Mouse (Mus musculus) MEL (cell line): ENCODE measurements around the gene 4930544D05Rik. TPM values are rescaled to one million over a fixed set of nuclear protein-coding genes. Genes with fewer than 3 reads are reported as not detected.

ENCODE experiments used
- DNase-seq: peaks from one replicate; pipeline ENCODE4 v3.0.0; 2011; ENCODE audit warnings: low read depth, low spot score
- H3K27ac ChIP-seq: 2 replicates; pipeline ENCODE4 v1.5.1; 2012; ENCODE audit warnings: low read depth, mild to moderate bottlenecking, control low read depth, low read length, moderate library complexity; ENCODE audit not compliant: control insufficient read depth
- H3K27me3 ChIP-seq, 2 experiments: fragments of 150-350 bp in 1 of 2; sonication (generic) in 1 of 2; 2 replicates each; pipeline ENCODE4 v1.6.1; 2012; ENCODE audit warnings: low read length in 2 of 2, mild to moderate bottlenecking in 2 of 2, improper control_type of control experiment in 1 of 2, moderate library complexity in 1 of 2; ENCODE audit not compliant: insufficient read depth in 2 of 2, control insufficient read depth in 1 of 2
- H3K36me3 ChIP-seq, 2 experiments: 2 replicates each; pipeline ENCODE4 v1.6.1; 2012 to 2014; ENCODE audit warnings: low read length in 2 of 2, improper control_type of control experiment in 1 of 2, inconsistent platforms in 1 of 2, mild to moderate bottlenecking in 1 of 2; ENCODE audit not compliant: insufficient read depth in 2 of 2, control insufficient read depth in 1 of 2
- H3K4me1 ChIP-seq, 2 experiments: fragments of 150-350 bp in 1 of 2; sonication (generic) in 1 of 2; 2 replicates each; pipeline ENCODE4 v1.6.1; 2012; ENCODE audit warnings: low read length in 2 of 2, improper control_type of control experiment in 1 of 2, mild to moderate bottlenecking in 1 of 2; ENCODE audit not compliant: insufficient read depth in 2 of 2, control insufficient read depth in 1 of 2
- H3K4me3 ChIP-seq, 2 experiments: fragments of 150-350 bp in 1 of 2; sonication (generic) in 1 of 2; 2 replicates each; pipeline ENCODE4 v1.5.1; 2012; ENCODE audit warnings: low read depth in 2 of 2, low read length in 2 of 2, mild to moderate bottlenecking in 2 of 2, moderate library complexity in 2 of 2, control low read depth in 1 of 2, improper control_type of control experiment in 1 of 2; ENCODE audit not compliant: control insufficient read depth in 1 of 2, insufficient read depth in 1 of 2
- H3K79me2 ChIP-seq: 2 replicates; pipeline ENCODE4 v1.6.1; 2012; ENCODE audit warnings: mild to moderate bottlenecking, low read length, moderate library complexity; ENCODE audit not compliant: control insufficient read depth, poor library complexity, insufficient read depth
- H3K9ac ChIP-seq: 2 replicates; pipeline ENCODE4 v1.6.1; 2012; ENCODE audit warnings: low read depth, mild to moderate bottlenecking, control low read depth, low read length, moderate library complexity; ENCODE audit not compliant: control insufficient read depth, poor library complexity, severe bottlenecking
- H3K9me3 ChIP-seq: fragments of 150-350 bp; sonication (generic); replicated peaks from 2 replicates; pipeline ENCODE4 v1.6.1; 2012; ENCODE audit warnings: mild to moderate bottlenecking, low read length, improper control_type of control experiment, moderate library complexity; ENCODE audit not compliant: insufficient read depth
- CHD1 ChIP-seq: IDR thresholded peaks from 2 replicates; pipeline ENCODE4 v1.6.1; 2012; ENCODE audit warnings: low read depth, mild to moderate bottlenecking, inconsistent platforms, low read length, improper control_type of control experiment
- CHD2 ChIP-seq: IDR thresholded peaks from 2 replicates; pipeline ENCODE4 v1.6.1; 2011; ENCODE audit warnings: low read length, improper control_type of control experiment
- E2F4 ChIP-seq: IDR thresholded peaks from 2 replicates; pipeline ENCODE4 v1.6.1; 2011; ENCODE audit warnings: low read depth, low read length, improper control_type of control experiment, borderline replicate concordance
- ELF1 ChIP-seq: IDR thresholded peaks from 2 replicates; pipeline ENCODE4 v1.6.1; 2014; ENCODE audit warnings: low read depth, mild to moderate bottlenecking, inconsistent platforms, low read length, improper control_type of control experiment, moderate library complexity
- ETS1 ChIP-seq: IDR thresholded peaks from 2 replicates; pipeline ENCODE4 v1.6.1; 2012; ENCODE audit warnings: low read depth, mild to moderate bottlenecking, inconsistent platforms, low read length, improper control_type of control experiment, moderate library complexity
- GABPA ChIP-seq: IDR thresholded peaks from 2 replicates; pipeline ENCODE4 v1.6.1; 2012; ENCODE audit warnings: low read depth, mild to moderate bottlenecking, inconsistent platforms, low read length, improper control_type of control experiment, moderate library complexity
- GATA1 ChIP-seq: IDR thresholded peaks from 2 replicates; pipeline ENCODE4 v1.6.1; 2011; ENCODE audit warnings: low read depth, low read length, improper control_type of control experiment
- HCFC1 ChIP-seq: IDR thresholded peaks from 2 replicates; pipeline ENCODE4 v1.6.1; 2012; ENCODE audit warnings: low read depth, mild to moderate bottlenecking, inconsistent platforms, low read length, improper control_type of control experiment, moderate library complexity
- KAT2A ChIP-seq: conservative IDR thresholded peaks from 2 replicates; pipeline ENCODE4 v1.6.1; 2012; ENCODE audit warnings: low read depth, low read length, improper control_type of control experiment, inconsistent platforms
- MAFK ChIP-seq: IDR thresholded peaks from 2 replicates; pipeline ENCODE4 v1.6.1; 2011; ENCODE audit warnings: low read depth, mild to moderate bottlenecking, low read length, improper control_type of control experiment, borderline replicate concordance
- MAX ChIP-seq: IDR thresholded peaks from 2 replicates; pipeline ENCODE4 v1.6.1; 2011; ENCODE audit warnings: low read length, improper control_type of control experiment
- MAZ ChIP-seq: IDR thresholded peaks from 2 replicates; pipeline ENCODE4 v1.6.1; 2012; ENCODE audit warnings: low read depth, mild to moderate bottlenecking, inconsistent platforms, low read length, improper control_type of control experiment
- MEF2A ChIP-seq: IDR thresholded peaks from 2 replicates; pipeline ENCODE4 v1.6.1; 2014; ENCODE audit warnings: low read depth, mild to moderate bottlenecking, inconsistent platforms, low read length, improper control_type of control experiment; ENCODE audit not compliant: poor library complexity, insufficient replicate concordance, severe bottlenecking; ENCODE audit errors: extremely low read depth
- MYB ChIP-seq: IDR thresholded peaks from 2 replicates; pipeline ENCODE4 v1.6.1; 2011; ENCODE audit warnings: mild to moderate bottlenecking, low read depth, low read length, improper control_type of control experiment
- NELFE ChIP-seq: IDR thresholded peaks from 2 replicates; pipeline ENCODE4 v1.6.1; 2011; ENCODE audit warnings: low read depth, low read length, improper control_type of control experiment
- NRF1 ChIP-seq: IDR thresholded peaks from 2 replicates; pipeline ENCODE4 v1.6.1; 2014; ENCODE audit warnings: low read depth, mild to moderate bottlenecking, inconsistent platforms, low read length, improper control_type of control experiment, moderate library complexity; ENCODE audit not compliant: poor library complexity, insufficient read depth, severe bottlenecking
- POLR2A ChIP-seq, 2 experiments: IDR thresholded peaks; 2 replicates each; pipeline ENCODE4 v1.6.1; 2011 to 2012; ENCODE audit warnings: low read length in 2 of 2, mild to moderate bottlenecking in 2 of 2, control low read depth in 1 of 2, improper control_type of control experiment in 1 of 2, low read depth in 1 of 2, moderate library complexity in 1 of 2; ENCODE audit not compliant: control insufficient read depth in 1 of 2, insufficient read depth in 1 of 2, poor library complexity in 1 of 2
- POLR2AphosphoS2 ChIP-seq: IDR thresholded peaks from 2 replicates; pipeline ENCODE4 v1.6.1; 2011; ENCODE audit warnings: low read length, improper control_type of control experiment
- RCOR1 ChIP-seq: IDR thresholded peaks from 2 replicates; pipeline ENCODE4 v1.6.1; 2012; ENCODE audit warnings: low read depth, mild to moderate bottlenecking, inconsistent platforms, low read length, improper control_type of control experiment
- SIN3A ChIP-seq: IDR thresholded peaks from 2 replicates; pipeline ENCODE4 v1.6.1; 2012; ENCODE audit warnings: low read length, improper control_type of control experiment, inconsistent platforms
- SMC3 ChIP-seq: IDR thresholded peaks from 2 replicates; pipeline ENCODE4 v1.6.1; 2011; ENCODE audit warnings: low read depth, low read length, improper control_type of control experiment
- TAL1 ChIP-seq: IDR thresholded peaks from 2 replicates; pipeline ENCODE4 v1.6.1; 2012; ENCODE audit warnings: mild to moderate bottlenecking, inconsistent platforms, low read length, moderate library complexity, mixed read lengths
- TBP ChIP-seq: IDR thresholded peaks from 2 replicates; pipeline ENCODE4 v1.8.0; 2011; ENCODE audit warnings: low read depth, low read length, improper control_type of control experiment
- TCF12 ChIP-seq: IDR thresholded peaks from 2 replicates; pipeline ENCODE4 v1.6.1; 2014; ENCODE audit warnings: low read depth, mild to moderate bottlenecking, inconsistent platforms, low read length, improper control_type of control experiment, moderate library complexity
- UBTF ChIP-seq: IDR thresholded peaks from 2 replicates; pipeline ENCODE4 v1.6.1; 2012; ENCODE audit warnings: low read depth, mild to moderate bottlenecking, inconsistent platforms, low read length, improper control_type of control experiment, moderate library complexity, borderline replicate concordance; ENCODE audit not compliant: insufficient read depth
- USF2 ChIP-seq, 2 experiments: IDR thresholded peaks; 2 replicates each; pipeline ENCODE4 v1.6.1; 2011 to 2012; ENCODE audit warnings: improper control_type of control experiment in 2 of 2, low read length in 2 of 2, borderline replicate concordance in 1 of 2, inconsistent platforms in 1 of 2, low read depth in 1 of 2, mild to moderate bottlenecking in 1 of 2; ENCODE audit not compliant: insufficient read depth in 1 of 2
- ZC3H11A ChIP-seq: IDR thresholded peaks from 2 replicates; pipeline ENCODE4 v1.6.1; 2012; ENCODE audit warnings: low read depth, mild to moderate bottlenecking, inconsistent platforms, low read length, improper control_type of control experiment
- ZMIZ1 ChIP-seq: IDR thresholded peaks from 2 replicates; pipeline ENCODE4 v1.6.1; 2012; ENCODE audit warnings: low read depth, mild to moderate bottlenecking, inconsistent platforms, low read length, improper control_type of control experiment, moderate library complexity
- ZNF384 ChIP-seq: IDR thresholded peaks from 2 replicates; pipeline ENCODE4 v1.6.1; 2012; ENCODE audit warnings: low read depth, mild to moderate bottlenecking, inconsistent platforms, low read length, improper control_type of control experiment
- polyA plus RNA-seq, 2 experiments: library from polyadenylated mRNA; stranded (reverse) in 1 of 2; unstranded in 1 of 2; fragments of >175 nt in 1 of 2; fragments of >200 nt in 1 of 2; gene quantifications; 2 replicates each; pipeline versions ENCODE4 v1.2.1 to v1.2.4; 2012; ENCODE audit warnings: low replicate concordance in 2 of 2, low read depth in 1 of 2; ENCODE audit not compliant: insufficient read length in 2 of 2, insufficient read depth in 1 of 2, missing spikeins in 1 of 2
- total RNA-seq: library from RNA; depleted of rRNA; stranded (reverse); fragments of 300-350 nt; gene quantifications from 2 replicates; pipeline ENCODE4 v1.2.3, GENCODE M21; 2012

4930544D05Rik gene
- total and polyA plus RNA-seq, 3 experiments, result 0.10 TPM; not detected in 2

GRCm38 (mm10) chr11:70646259-70646555 is 30.6 kb downstream of the 4930544D05Rik start:
- Histone ChIP-seq H3K27me3 (no peaks in the 10 kb centered on the region), H3K79me2 (peaks cover 51% of the 10 kb centered on the region), H3K36me3 (peaks cover 11 to 38% of the 10 kb centered on the region in 2 experiments), H3K27ac (peak overlapping the region; percentile 69), H3K4me3 (peak overlapping the region; percentile 56 to 70), H3K9me3 (no peaks in the 10 kb centered on the region), H3K4me1 (peaks cover 12 to 41% of the 10 kb centered on the region in 2 experiments), H3K9ac (peak overlapping the region; percentile 80)
- no peak for TF ChIP-seq CHD1
- no peak for TF ChIP-seq UBTF
- TF ChIP-seq RCOR1, result no peak
- no peak for TF ChIP-seq MYB
- no peak for TF ChIP-seq USF2 (IDR thresholded peaks at IDR 0.05; ENCODE audit: borderline replicate concordance in 1 of 2, insufficient read depth in 1 of 2, low read depth in 1 of 2, low read length in 2 of 2)
- TF ChIP-seq TAL1, result no peak
- no peak for TF ChIP-seq E2F4
- no peak for TF ChIP-seq ZC3H11A
- no peak for TF ChIP-seq MAFK
- TF ChIP-seq TBP, result no peak
- no peak for TF ChIP-seq POLR2AphosphoS2
- no peak for DNase-seq

- H3K27ac ChIP-seq, result peak within 1 kb of the TSS; percentile 95
- H3K36me3 ChIP-seq, result peaks cover 11 to 46% of the 10 kb centered on the region in 2 experiments
- peaks cover 12 to 45% of the 10 kb centered on the region in 2 experiments for H3K4me1 ChIP-seq
- TF ChIP-seq TBP (peak; percentile 71), POLR2A (IDR thresholded peaks at IDR 0.05; ENCODE audit: control insufficient read depth in 1 of 2, insufficient read depth in 1 of 2, low read depth in 1 of 2, low read length in 2 of 2, poor library complexity in 1 of 2) (peak; percentile 77 to 88), SIN3A (peak; percentile 86), TCF12 (peak; percentile 66; the same call in 1 of the 2 replicates), ELF1 (peak; percentile 84), CHD2 (peak; percentile 97), ETS1 (peak; percentile 64; the same call in 1 of the 2 replicates), NELFE (peak; percentile 97), RCOR1 (no peak), MAZ (peak; percentile 93), GABPA (no peak), ZMIZ1 (peak; percentile 92; the same call in 1 of the 2 replicates), NRF1 (peak; percentile 71), ZNF384 (peak; percentile 99), HCFC1 (peak; percentile 71), SMC3 (0 out of 2 replicates have a peak, but pooled peaks have one; percentile 22), GATA1 (no peak), TAL1 (no peak), POLR2AphosphoS2 (peak; percentile 91), MAX (peak; percentile 50; the same call in 1 of the 2 replicates), KAT2A (no peak; the same call in 1 of the 2 replicates), MEF2A (no peak), E2F4 (no peak)
Observed at GRCm38 (mm10) chr11:70646691-70647650, 31.3 kb downstream of the 4930544D05Rik start, which contains the start of the genes Rnf167 and Slc25a11. TSS of gene Rnf167 (plus strand) at chr11:70647235. TSS of gene Slc25a11 (minus strand) at chr11:70647479.

More at GRCm38 (mm10) chr11:70646691-70647650, 31.3 kb downstream of the 4930544D05Rik start, which contains the start of the genes Rnf167 and Slc25a11:
- peak within 1 kb of the TSS; percentile 56 to 83 for H3K4me3 ChIP-seq
- no peaks in the 10 kb centered on the region for H3K9me3 ChIP-seq
- H3K27me3 ChIP-seq, result no peaks in the 10 kb centered on the region
- peak within 1 kb of the TSS; percentile 92 for H3K9ac ChIP-seq
- peak; percentile 100 for DNase-seq
- peaks cover 57% of the 10 kb centered on the region for H3K79me2 ChIP-seq
